Comparison of ENCODE assay signal across 9 mouse cellular contexts in the genomic region with DNA sequence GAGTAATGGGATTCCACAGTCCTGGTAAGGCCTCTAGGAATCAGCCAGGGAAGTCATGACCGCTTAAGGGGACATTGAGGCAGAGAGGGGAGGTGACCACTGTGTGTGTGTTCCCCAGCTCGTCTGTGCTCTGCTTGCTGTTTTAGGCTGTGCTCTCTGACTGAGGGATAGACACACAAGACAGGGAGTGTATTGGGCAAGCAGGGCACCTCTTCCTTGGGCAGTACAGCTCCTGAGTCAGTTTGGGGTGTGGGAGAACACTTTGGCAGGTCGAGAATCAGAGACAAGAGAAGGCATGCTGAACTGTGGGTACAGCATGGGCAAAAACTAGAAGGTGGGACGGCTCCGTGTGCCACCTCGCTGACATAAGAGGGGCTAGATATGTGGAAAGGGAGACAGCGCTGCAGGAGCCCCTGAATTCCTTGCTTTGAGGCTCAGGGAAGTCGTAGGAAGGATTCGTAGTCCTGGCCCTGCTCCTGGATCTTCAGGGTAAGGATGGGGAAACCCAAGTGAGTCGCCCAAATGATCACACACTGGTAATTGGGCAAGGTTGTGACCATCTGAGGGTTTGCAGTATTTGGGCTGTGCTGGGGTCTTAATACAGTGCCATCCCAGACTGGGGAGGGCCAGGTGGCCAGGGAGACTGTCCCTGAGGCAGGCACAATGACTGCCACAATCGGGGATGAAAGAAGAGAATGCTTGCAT. TPM values are rescaled to one million over a fixed set of nuclear protein-coding genes. Genes with fewer than 3 reads are reported as not detected.
DNase-seq lines count a peak whose midpoint lies in the region; ATAC-seq and TF ChIP-seq lines count a peak whose summit lies in the region.
"Had no signal": no experiment of that assay in that cellular context is flagged by ENCODE, and none has a peak within 500 bp of the region (broad histone marks: within the 10 kb centered on the region; RNA-seq: fewer than 3 reads in every experiment).

No protein-coding gene starts in this region.

- peak overlapping the region; percentile 71; the same call in 1 of the 2 replicates for H3K9ac ChIP-seq in heart, embryonic 14.5 days (ENCODE audit: low read length)
- peak overlapping the region; percentile 92 for H3K9ac ChIP-seq in liver, postnatal 0 days (replicated peaks)

- ATAC-seq in heart, embryonic 14.5 days (ENCODE audit: insufficient number of reproducible peaks, insufficient read depth, low FRiP score, low read depth): no peak
- ATAC-seq in liver, postnatal 0 days: no peak
- ATAC-seq in cerebellum, adult (ENCODE audit: insufficient number of reproducible peaks, low FRiP score, low TSS enrichment): no peak

- H3K4me3 ChIP-seq in E14TG2a.4 (replicated peaks; ENCODE audit: low read length): 0 out of 2 replicates have a peak overlapping the region, but pooled peaks have one; percentile 81
- peak overlapping the region; percentile 55 to 56 for H3K4me3 ChIP-seq in heart, embryonic 14.5 days (ENCODE audit: control insufficient read depth in 1 of 2, insufficient read depth in 1 of 2, low read depth in 1 of 2, low read length in 2 of 2)
- peak overlapping the region; percentile 90 for H3K4me3 ChIP-seq in liver, postnatal 0 days (ENCODE audit: low read depth, low read length)

- DNase-seq in heart, adult 11 months: peak; percentile 90
- DNase-seq in heart, postnatal 14 days: no peak
- DNase-seq in liver, postnatal 0 days: no peak
- DNase-seq in layer of hippocampus, adult 11-12 months (ENCODE audit: low spot score): no peak
- no peak for DNase-seq in retina, embryonic 14.5 days (ENCODE audit: low spot score)

- 74% methylated on average over 11 of the region's 11 CpGs for WGBS in heart, embryonic 14.5 days
- WGBS in liver, postnatal 0 days (ENCODE audit: insufficient replicate concordance): 53% methylated on average over 11 of the region's 11 CpGs

- H3K4me1 ChIP-seq in E14TG2a.4 (replicated peaks; ENCODE audit: low read depth, low read length): peaks cover 12% of the 10 kb centered on the region
- peaks cover 21 to 33% of the 10 kb centered on the region in 2 experiments for H3K4me1 ChIP-seq in heart, embryonic 14.5 days (ENCODE audit: control insufficient read depth in 2 of 2, insufficient read depth in 2 of 2, low read length in 2 of 2)
- peaks cover 75% of the 10 kb centered on the region for H3K4me1 ChIP-seq in liver, postnatal 0 days (ENCODE audit: insufficient read depth)

- H3K36me3 ChIP-seq in E14TG2a.4 (ENCODE audit: insufficient read depth, low read length): no peaks in the 10 kb centered on the region
- no peaks in the 10 kb centered on the region for H3K36me3 ChIP-seq in heart, embryonic 14.5 days (ENCODE audit: control insufficient read depth, insufficient read depth, low read length)
- H3K36me3 ChIP-seq in liver, postnatal 0 days (replicated peaks; ENCODE audit: insufficient read depth, low read length): no peaks in the 10 kb centered on the region

- H3K27me3 ChIP-seq in E14TG2a.4 (ENCODE audit: insufficient read depth, low read length): peaks cover 56% of the 10 kb centered on the region
- H3K27me3 ChIP-seq in heart, embryonic 14.5 days (ENCODE audit: control insufficient read depth, insufficient read depth, low read length): no peaks in the 10 kb centered on the region
- no peaks in the 10 kb centered on the region for H3K27me3 ChIP-seq in liver, postnatal 0 days (ENCODE audit: insufficient read depth, low read length)
- H3K27me3 ChIP-seq: Patski had no signal

- no peaks in the 10 kb centered on the region for H3K9me3 ChIP-seq in E14TG2a.4 (ENCODE audit: low read length)
- H3K9me3 ChIP-seq in heart, embryonic 14.5 days (ENCODE audit: control insufficient read depth, low read length): no peaks in the 10 kb centered on the region
- no peaks in the 10 kb centered on the region for H3K9me3 ChIP-seq in liver, postnatal 0 days (ENCODE audit: low read length)

- H3K4me2 ChIP-seq in heart, embryonic 14.5 days (ENCODE audit: low read length): peak overlapping the region; percentile 92
- H3K4me2 ChIP-seq in liver, postnatal 0 days (ENCODE audit: low read depth, low read length): peak overlapping the region; percentile 91

- intact Hi-C loops in heart, postnatal 14 days (cut with DNase I): loop anchor here (1.0 to 2.0 kb wide), 2 partner anchors 26 to 62 kb away; partner anchors contain the start of gene Nsmce1

- no peak overlapping the region for H3K27ac ChIP-seq in heart, embryonic 14.5 days (replicated peaks in 1 of 2; ENCODE audit: control insufficient read depth in 1 of 2, insufficient read depth in 1 of 2, low read depth in 2 of 2, low read length in 2 of 2)
- H3K27ac ChIP-seq in liver, postnatal 0 days (ENCODE audit: low read depth): peak overlapping the region; percentile 95

- no peak for TF ChIP-seq CTCF in E14TG2a.4 (conservative IDR thresholded peaks at IDR 0.05; ENCODE audit: low read length)
- TF ChIP-seq CTCF in liver, postnatal 0 days (IDR thresholded peaks at IDR 0.05; ENCODE audit: low read depth): no peak

- no peak for TF ChIP-seq EP300 in liver, postnatal 0 days (IDR thresholded peaks at IDR 0.05; ENCODE audit: low read depth)

RNA-seq across cellular contexts. Expression of gene Il4ra, which starts 1.1 kb away (rescaled TPM):
- total RNA-seq in heart, postnatal 14 days (2021): 10 to 100 TPM; 20.0 to 20.3 TPM
- polyA plus RNA-seq in heart, embryonic 14.5 days (2014; fragmentation: Nextera tagmentation; extraction: Ambion mirVana): 2.8 and 3.7 TPM in 2 replicates
- 8.7 and 9.5 TPM in 2 replicates for polyA plus RNA-seq in liver, postnatal 0 days (2015; fragmentation: Nextera tagmentation; extraction: Ambion mirVana)

RNA-seq across cellular contexts. Expression of gene Il21r, which starts 50.2 kb away (rescaled TPM):
- 1 to 10 TPM in 1 of 2 experiments, under 1 TPM in 1; 0.55 to 3.1 TPM for total RNA-seq in heart, postnatal 14 days (2021)
- polyA plus RNA-seq in heart, embryonic 14.5 days (2014; fragmentation: Nextera tagmentation; extraction: Ambion mirVana): 0.20 TPM in 1 of 2 replicates, not detected in the other
- polyA plus RNA-seq in liver, postnatal 0 days (2015; fragmentation: Nextera tagmentation; extraction: Ambion mirVana): 0.70 TPM in 2 replicates
- polyA plus RNA-seq: Patski had no signal
